Mouse (Mus musculus): ENCODE measurements around the gene Gm10190. TPM values are rescaled to one million over a fixed set of nuclear protein-coding genes. Genes with fewer than 3 reads are reported as not detected.

The Gm10190 gene
- total RNA-seq, 2 experiments from 2014 or later: 1.8 to 3.9 TPM

DNA sequence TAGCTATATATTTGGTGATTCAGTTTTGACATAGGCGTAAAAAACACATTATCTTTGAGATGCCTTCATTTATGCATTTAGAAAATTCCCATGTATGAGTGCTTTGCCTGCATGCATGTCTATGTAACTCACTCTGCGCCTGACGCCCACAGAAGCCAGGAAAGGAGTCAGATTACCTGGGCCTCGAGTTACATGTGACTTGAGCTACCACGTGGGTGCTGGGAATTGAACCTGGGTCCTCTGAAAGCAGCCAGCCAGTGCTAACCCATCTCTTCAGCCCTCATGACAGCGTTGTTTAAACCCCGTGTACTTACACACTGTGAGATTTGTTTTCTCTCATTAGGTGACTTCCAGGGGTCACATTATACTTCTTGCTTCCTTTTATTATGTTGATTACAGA, 48.8 kb downstream of the Gm10190 start:
- DNase-seq (ENCODE audit: low spot score in 2 of 2): no peak
- intact Hi-C loops (cut with DNase I): no loop called here

DNA sequence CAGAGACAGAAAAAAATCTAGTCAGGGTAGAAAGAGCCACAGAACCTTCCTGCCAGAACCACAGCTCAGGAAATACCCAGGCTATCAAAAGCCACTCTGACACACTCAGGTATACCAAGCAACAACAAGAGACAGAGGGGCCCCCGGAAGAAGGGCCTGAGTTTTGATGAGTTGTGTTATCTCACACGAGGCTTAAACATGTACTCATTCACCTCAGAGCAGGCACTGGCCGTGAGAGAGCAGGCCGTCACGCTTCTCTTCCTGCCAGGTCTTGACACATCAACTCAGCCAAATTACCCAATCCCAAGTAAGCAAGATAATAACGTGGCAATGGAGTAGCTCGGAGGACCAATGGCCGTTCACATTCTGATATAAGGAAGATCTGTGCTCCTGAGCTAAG, 49.7 kb downstream of the Gm10190 start:
- DNase-seq (ENCODE audit: low spot score in 2 of 2): no peak
- intact Hi-C loops (cut with DNase I): no loop called here

Other genes starting within 250 kb of the Gm10190 start
- 1 to 10 TPM; 1.8 to 2.2 TPM for gene Galm, start 246.1 kb downstream of the Gm10190 start, total RNA-seq (2021)
- 100 to 1,000 TPM; 109 to 111 TPM for gene Srsf7, start 166.2 kb downstream of the Gm10190 start, total RNA-seq (2021)
- gene Ttc39d, start 166.1 kb downstream of the Gm10190 start, total RNA-seq (2021): under 1 TPM in 1 of 2 experiments, not detected in 1; 0.28 TPM
- gene Gemin6, start 149.1 kb downstream of the Gm10190 start, total RNA-seq (2021): 1 to 10 TPM; 4.1 to 5.5 TPM
- gene Morn2, start 83.3 kb downstream of the Gm10190 start, total RNA-seq (2021): 10 to 100 TPM; 14.9 to 19.0 TPM
- 10 to 100 TPM; 41.8 to 41.9 TPM for gene Dhx57, start 83.1 kb downstream of the Gm10190 start, total RNA-seq (2021)
- 1 to 10 TPM; 1.8 to 2.3 TPM for gene Arhgef33, start 66.1 kb downstream of the Gm10190 start, total RNA-seq (2021)
- gene Sos1, start 106.9 kb upstream of the Gm10190 start, total RNA-seq (2021): 10 to 100 TPM; 31.8 to 33.8 TPM
- gene Cdkl4, start 204.3 kb upstream of the Gm10190 start, total RNA-seq (2021): 10 to 100 TPM; 18.2 to 23.0 TPM

All from left cerebral cortex, postnatal 25 days (tissue).